Mouse (Mus musculus): ENCODE measurements at regions not wholly inside any gene's neighbourhood (a gene's known extent, or its start where the extent isn't known, plus 50 kb on each side); places are given as distances from the start of the nearest gene placed in this dataset.

DNA sequence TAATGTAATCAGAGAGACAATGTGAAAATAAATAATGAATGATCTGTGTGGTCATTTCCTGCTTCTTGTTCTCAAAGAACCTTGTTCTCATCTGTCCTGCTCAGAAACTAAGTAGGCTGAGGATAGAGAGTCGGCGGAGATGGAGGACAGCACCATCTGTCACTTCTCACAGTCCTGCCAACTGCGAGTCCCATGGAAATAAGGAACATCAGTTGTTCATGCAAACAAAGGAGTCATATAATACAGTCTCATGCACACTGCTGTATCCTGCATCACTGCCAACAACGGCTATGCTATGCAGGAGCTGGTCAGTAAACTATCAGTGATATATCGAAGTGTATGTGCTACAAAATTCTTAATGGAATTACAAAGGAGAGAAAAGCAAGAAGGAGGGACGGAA, 285.7 kb upstream of the Mctp2 start:
- DNase-seq (ENCODE audit: low spot score): no peak

DNA sequence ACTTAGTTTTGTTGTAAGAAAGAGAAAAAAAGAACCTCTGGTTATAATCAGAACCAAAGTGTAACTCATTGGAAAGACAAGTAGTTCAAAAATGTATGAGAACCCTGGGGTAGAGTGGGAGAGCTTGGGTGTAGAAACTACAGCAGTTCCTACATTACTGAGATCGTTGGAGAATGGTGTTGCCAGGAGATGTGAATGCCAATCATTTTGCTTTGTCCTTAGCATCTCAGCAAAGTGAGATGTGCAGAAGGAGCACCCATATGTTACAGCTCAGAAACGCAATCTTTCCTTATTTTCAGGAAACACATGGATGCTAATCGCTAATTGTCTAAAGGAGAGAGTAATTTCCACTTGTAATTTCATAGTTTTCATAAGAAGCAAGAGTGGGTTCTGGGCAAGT, 286.2 kb upstream of the Mctp2 start:
- no peak for DNase-seq (ENCODE audit: low spot score)

DNA sequence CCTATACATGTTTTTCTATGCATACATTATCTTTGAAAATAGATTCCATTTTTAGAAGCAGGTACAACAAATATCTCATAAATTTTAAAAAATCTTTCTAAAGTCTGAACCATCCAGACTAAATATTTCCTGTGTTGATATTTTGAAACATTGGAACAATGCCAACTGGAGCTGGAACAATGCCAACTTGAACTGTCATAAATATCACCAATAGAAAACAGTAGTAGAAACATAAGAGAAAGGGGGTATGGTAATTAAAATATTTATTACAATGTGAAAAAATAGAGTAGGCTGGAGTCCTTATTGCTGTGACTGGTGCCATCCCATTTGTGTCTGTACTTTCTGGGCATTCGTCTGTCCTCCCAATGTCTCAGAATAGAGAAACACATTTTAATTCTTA, 286.9 kb upstream of the Mctp2 start:
- DNase-seq (ENCODE audit: low spot score): no peak

DNA sequence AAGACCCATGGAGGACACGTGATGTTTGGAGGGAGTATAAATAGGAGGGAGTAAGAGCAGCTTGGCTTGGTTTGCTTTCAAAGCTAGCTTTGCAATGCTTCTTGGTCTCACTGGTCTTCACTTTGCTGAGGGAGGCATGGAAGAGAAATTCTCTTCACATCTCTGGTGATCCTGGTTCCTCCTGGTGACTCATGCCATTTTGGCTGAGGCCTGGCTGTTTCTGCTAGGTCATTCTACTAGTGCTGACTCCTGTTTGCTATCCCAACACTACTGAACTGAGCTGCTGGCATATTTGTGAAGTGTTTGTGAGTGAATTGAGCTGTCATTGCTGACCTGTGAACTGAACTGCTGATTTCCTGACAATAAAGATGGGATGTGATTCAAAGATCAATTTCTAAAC, 288.3 kb upstream of the Mctp2 start:
- no peak for DNase-seq (ENCODE audit: low spot score)

GRCm38 (mm10) chr7:72596985-72597384, 290.6 kb upstream of the Mctp2 start:
- DNase-seq (ENCODE audit: low spot score): no peak

DNA sequence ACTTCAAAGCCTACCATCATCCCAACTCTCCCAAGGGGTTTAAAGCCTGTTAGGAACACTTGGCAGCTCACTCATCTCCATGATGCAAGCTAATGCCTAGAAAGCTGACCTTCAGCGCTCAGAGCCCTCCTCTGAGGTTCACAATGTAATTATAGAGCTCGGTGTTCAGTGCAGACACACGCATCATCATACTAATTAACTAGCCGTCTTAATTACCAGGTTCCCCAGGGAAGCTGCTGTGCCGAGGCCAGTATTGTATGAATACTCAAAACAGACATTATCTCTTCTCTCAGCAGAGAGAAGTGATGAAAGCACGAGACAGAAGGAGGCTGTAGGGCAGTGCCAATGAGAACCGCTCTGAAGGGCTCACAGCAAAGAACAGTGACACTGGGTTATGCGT, 295.5 kb upstream of the Mctp2 start:
- DNase-seq (ENCODE audit: low spot score): no peak

DNA sequence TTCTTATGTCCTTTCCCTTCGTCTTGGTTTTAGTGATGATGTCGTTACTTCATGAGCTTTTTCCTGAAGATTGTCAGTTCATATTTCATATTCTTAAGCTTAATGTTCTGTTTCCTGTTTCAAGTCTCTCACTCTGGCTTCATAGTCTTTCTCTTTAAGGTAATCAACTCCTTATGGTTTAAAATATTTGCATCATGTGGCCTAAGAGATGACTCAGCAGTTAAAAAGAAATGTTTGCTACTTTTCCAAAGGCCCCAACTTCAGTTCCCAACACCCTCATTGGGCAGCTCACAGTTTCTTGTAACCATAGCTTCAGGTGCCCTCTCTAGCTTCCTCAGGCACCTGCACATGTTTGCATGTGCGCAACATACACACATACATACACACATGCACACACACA, 303.4 kb upstream of the Mctp2 start:
- DNase-seq (ENCODE audit: low spot score): no peak

- DNase-seq (ENCODE audit: low spot score): no peak
These were observed 308.8 kb upstream of the Mctp2 start for GRCm38 (mm10) chr7:72615232-72615631.

DNA sequence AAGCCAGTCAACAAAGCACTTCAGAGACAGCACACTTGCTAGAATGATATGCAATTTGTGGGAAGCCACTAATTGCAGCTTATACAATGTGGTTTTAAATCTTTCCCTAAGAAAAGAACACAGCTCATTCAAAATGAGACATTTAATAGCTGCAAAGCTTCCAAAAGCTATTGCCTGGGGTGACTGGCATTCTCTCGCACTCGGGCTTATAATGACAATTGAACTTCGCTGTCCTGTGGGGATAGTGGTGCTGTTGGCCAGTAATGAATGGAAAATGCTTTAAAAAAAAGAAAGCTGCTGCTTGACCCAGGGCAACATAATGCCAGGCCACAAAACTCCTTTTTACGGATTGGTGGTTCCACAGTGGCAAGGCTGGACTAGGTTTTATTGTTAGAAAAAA, 321.0 kb upstream of the Mctp2 start:
- DNase-seq (ENCODE audit: low spot score): no peak

- DNase-seq (ENCODE audit: low spot score): no peak
These were observed 333.2 kb upstream of the Mctp2 start for GRCm38 (mm10) chr7:72639566-72639965.

GRCm38 (mm10) chr7:72675018-72675417, 368.6 kb upstream of the Mctp2 start:
- no peak for DNase-seq (ENCODE audit: low spot score)

DNA sequence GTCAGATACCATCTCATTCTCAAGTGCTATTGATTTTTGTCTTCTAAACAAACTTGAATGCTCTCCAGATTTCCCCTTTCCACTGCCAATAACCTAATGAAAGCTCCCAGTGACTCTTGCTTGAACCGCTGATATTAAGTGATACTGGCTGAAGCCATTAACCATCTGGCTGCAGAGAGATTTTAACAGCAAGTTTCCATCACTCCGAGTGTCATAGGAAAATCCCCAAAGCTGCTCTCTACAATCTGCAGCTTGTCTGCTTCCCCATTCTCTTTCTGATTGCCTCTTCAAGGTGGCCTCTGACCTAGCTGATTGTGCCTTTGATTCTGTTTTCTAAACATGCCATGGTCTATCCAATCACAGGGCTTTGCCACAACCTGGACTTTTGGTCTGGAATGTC, 379.4 kb upstream of the Mctp2 start:
- no peak for DNase-seq (ENCODE audit: low spot score)

DNA sequence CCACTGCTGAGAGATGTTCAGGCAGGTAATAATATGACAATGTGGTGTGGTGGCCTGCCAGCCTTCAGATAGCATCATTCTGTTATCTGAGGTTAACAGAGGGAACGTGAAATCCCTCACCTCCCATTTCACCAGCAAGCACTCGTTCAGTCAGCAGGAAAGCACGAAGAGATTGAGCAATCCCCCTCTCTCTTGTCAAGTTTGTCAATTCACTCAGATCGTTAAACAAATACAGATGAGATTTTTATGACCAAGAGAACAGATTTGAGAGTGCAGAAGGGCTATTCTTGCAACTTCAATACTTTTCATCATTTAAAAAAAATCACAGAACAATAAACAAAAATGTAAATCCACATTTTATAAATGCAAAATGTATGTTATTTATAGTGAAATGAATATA, 380.9 kb upstream of the Mctp2 start:
- DNase-seq (ENCODE audit: low spot score): no peak

DNA sequence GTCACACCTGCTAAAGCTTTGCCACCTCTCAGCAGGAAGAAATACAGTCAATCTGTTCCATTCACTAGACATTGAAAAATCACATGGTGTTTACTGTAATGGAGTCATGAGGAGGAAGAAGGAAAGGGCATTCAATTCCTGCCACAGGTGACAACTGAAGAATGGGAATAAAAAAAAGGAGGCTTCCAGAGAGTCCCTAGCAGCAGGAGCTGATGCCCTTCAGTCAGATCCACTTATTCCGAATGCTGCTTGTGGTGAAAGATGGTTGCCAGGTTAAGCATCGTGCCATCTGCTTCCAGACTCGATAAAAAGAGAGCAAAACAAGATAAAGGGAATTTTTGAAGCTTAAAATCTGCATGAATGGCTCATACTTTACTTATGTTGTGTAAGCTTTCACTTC, 385.0 kb upstream of the Mctp2 start:
- no peak for DNase-seq (ENCODE audit: low spot score)

DNA sequence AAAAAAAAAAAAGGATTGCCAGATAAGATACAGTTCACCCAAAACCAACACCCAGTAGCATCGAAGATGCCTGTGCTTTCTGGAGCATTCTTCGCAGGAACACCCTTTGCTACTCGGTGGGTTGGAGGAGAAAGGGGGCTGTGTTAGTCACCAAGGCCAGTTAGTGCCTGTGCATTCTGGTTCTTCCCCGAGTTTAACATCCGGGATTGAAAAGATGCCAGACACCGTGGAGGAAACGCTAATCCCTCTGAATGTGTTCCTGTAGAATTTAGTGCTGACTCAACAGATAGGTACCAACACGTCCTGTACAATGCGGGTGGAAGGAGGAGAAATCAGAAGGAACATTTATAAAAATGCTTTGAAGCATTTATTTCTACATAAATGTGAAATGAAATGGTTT, 385.5 kb upstream of the Mctp2 start:
- DNase-seq (ENCODE audit: low spot score): no peak

DNA sequence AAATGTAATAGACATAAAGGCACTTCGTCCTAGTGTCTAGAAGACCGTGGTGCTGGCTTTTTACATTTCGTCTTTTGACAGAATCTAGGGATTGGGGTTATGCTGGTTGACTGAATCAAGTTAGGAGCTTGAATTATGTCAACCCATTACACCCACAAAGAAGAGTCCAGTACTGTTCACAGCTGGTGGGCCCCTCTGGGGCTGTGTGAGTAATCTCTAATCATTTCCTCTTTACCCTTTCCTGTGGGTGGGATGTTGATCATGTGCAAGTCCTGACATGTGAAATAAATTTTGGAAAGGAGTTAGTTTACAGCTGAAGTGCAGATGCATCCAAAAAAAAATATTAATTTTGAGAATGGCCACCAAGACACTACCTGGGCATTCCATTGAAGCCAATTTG, 390.3 kb upstream of the Mctp2 start:
- DNase-seq (ENCODE audit: low spot score): no peak

GRCm38 (mm10) chr7:72703652-72704341, 397.4 kb upstream of the Mctp2 start:
- DNase-seq (ENCODE audit: low spot score): no peak

DNA sequence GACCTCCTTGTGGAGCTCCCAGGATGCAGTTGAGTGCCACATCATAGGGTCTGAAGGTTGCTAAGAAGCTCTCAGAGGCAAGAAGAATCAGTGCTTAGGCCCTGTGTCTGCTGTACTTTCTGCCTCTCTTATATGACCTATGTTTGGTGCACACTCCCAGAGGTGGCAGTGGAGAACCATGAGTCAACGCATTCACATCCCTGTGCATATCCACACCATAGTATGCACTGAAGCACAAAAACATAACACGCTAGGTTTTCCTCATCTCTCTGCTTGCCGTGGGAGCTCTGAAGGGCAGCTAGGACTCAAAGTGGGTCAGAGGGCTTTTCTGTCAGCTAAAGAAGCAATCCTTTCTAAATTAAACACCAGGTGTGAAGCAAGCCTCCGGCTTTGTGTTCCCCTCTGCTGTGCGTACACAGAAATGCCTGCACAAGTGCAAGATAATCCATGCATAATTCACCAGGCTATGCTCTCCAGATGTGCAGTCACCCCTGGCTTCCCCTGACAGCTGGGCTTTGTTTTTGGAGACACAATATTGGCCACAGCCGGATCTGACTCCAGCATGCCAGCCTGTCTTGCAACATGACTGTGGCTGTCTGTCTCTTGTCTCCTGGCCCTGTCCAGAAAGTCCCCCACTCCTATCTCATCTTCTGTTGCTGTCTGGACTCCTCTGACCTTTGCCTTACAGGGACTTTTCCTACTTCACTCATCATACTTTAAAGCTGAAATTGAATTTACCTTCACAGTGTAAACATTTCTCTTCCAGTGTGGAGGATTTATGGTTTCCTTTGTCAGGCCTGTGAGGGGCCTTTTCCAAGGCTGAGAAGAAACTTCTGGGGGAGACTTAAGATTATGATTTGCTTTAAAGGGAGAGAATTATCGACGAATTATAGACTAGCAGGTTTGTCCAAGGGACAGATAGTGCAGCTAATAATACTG, 405.1 kb upstream of the Mctp2 start:
- DNase-seq (ENCODE audit: low spot score): no peak

- no peak for DNase-seq (ENCODE audit: low spot score)
These were observed 409.0 kb upstream of the Mctp2 start for GRCm38 (mm10) chr7:72715401-72715800.

DNA sequence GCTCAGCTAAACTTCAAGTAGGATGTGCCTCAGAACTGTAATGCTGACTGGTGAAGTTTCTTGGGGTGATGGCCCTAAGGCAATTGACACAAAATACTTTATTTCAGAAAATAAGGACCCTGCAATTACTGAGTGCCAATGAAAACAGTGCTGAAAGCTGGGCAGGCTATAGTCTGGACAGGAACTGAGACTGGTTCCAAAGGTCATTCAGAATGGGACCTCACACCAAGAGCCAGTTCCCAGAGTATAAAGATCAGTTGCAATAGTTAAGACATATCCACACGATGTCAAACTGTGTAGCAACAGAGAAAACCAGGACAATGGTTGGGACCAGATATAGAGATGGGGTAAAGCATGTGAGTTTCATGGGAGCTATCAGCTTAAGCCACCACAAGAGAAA, 409.6 kb upstream of the Mctp2 start:
- DNase-seq (ENCODE audit: low spot score): no peak

GRCm38 (mm10) chr7:72726214-72726854, 419.9 kb upstream of the Mctp2 start:
- no peak for DNase-seq (ENCODE audit: low spot score)

GRCm38 (mm10) chr7:72737792-72738191, 431.4 kb upstream of the Mctp2 start:
- no peak for DNase-seq (ENCODE audit: low spot score)
